Mouse (Mus musculus): ENCODE measurements around the gene Tex2.

- no peak for TF ChIP-seq CTCF (IDR thresholded peaks at IDR 0.05; ENCODE audit: insufficient read depth, low read length)
- no peak for TF ChIP-seq POLR2A (IDR thresholded peaks at IDR 0.05; ENCODE audit: borderline replicate concordance, extremely low read depth, low read depth, low read length)
Measured at GRCm38 (mm10) chr11:106458540-106458939, 154.7 kb downstream of the Tex2 start.

All from lung, adult 2 months (tissue).